Mouse (Mus musculus): ENCODE measurements around the gene Slc28a3. TPM values are rescaled to one million over a fixed set of nuclear protein-coding genes. Genes with fewer than 3 reads are reported as not detected.

The Slc28a3 gene
- polyA plus RNA-seq, 1 experiment from 2014 or later, result 0.08 TPM

- no peak for DNase-seq (ENCODE audit: low spot score)
- no peaks in the 10 kb centered on the region for H3K36me3 ChIP-seq (ENCODE audit: control insufficient read depth, insufficient read depth, low read length)
- H3K4me3 ChIP-seq (ENCODE audit: low read depth, low read length), result no peak overlapping the region
- H3K27me3 ChIP-seq (replicated peaks; ENCODE audit: control insufficient read depth, insufficient read depth, low read length), result no peaks in the 10 kb centered on the region; the same call in 1 of the 2 replicates
- no peak overlapping the region for H3K4me2 ChIP-seq
- 73% methylated on average over 4 of the region's 4 CpGs for WGBS
- H3K27ac ChIP-seq (ENCODE audit: low read depth, low read length), result no peak overlapping the region
- H3K4me1 ChIP-seq (replicated peaks; ENCODE audit: control insufficient read depth, insufficient read depth, low read length), result no peaks in the 10 kb centered on the region
- H3K9me3 ChIP-seq (ENCODE audit: control insufficient read depth, low read length), result no peaks in the 10 kb centered on the region
- no peak overlapping the region for H3K9ac ChIP-seq (ENCODE audit: low read depth, low read length)
- ATAC-seq (replicated peaks; ENCODE audit: low FRiP score), result no peak
Measured at GRCm38 (mm10) chr13:58551924-58552323, 58.8 kb downstream of the Slc28a3 start.

GRCm38 (mm10) chr13:58547570-58547969 lies 63.1 kb downstream of the Slc28a3 start:
- WGBS, result 58% methylated on average over 7 of the region's 7 CpGs
- Histone ChIP-seq H3K27me3 (replicated peaks; ENCODE audit: control insufficient read depth, insufficient read depth, low read length) (no peaks in the 10 kb centered on the region; the same call in 1 of the 2 replicates), H3K9ac (ENCODE audit: low read depth, low read length) (no peak overlapping the region), H3K4me1 (replicated peaks; ENCODE audit: control insufficient read depth, insufficient read depth, low read length) (peaks cover 4% of the 10 kb centered on the region), H3K27ac (ENCODE audit: low read depth, low read length) (no peak overlapping the region), H3K4me3 (ENCODE audit: low read depth, low read length) (no peak overlapping the region), H3K36me3 (ENCODE audit: control insufficient read depth, insufficient read depth, low read length) (no peaks in the 10 kb centered on the region), H3K9me3 (ENCODE audit: control insufficient read depth, low read length) (no peaks in the 10 kb centered on the region), H3K4me2 (no peak overlapping the region)
- no peak for DNase-seq (ENCODE audit: low spot score)
- no peak for ATAC-seq (replicated peaks; ENCODE audit: low FRiP score)

GRCm38 (mm10) chr13:58543688-58544408 lies 66.8 kb downstream of the Slc28a3 start:
- no peaks in the 10 kb centered on the region for H3K27me3 ChIP-seq (replicated peaks; ENCODE audit: control insufficient read depth, insufficient read depth, low read length)
- no peak overlapping the region for H3K4me3 ChIP-seq (ENCODE audit: low read depth, low read length)
- H3K9me3 ChIP-seq (ENCODE audit: control insufficient read depth, low read length), result no peaks in the 10 kb centered on the region
- H3K9ac ChIP-seq (ENCODE audit: low read depth, low read length), result no peak overlapping the region; the same call in 1 of the 2 replicates
- ATAC-seq (replicated peaks; ENCODE audit: low FRiP score) (no peak), DNase-seq (ENCODE audit: low spot score) (no peak)
- WGBS, result 62% methylated on average over 12 of the region's 12 CpGs
- H3K4me2 ChIP-seq, result peak overlapping the region; percentile 59
- peak overlapping the region; percentile 36; the same call in 1 of the 2 replicates for H3K27ac ChIP-seq (ENCODE audit: low read depth, low read length)
- no peaks in the 10 kb centered on the region for H3K36me3 ChIP-seq (ENCODE audit: control insufficient read depth, insufficient read depth, low read length)
- peaks cover 18% of the 10 kb centered on the region for H3K4me1 ChIP-seq (replicated peaks; ENCODE audit: control insufficient read depth, insufficient read depth, low read length)

- H3K4me1 ChIP-seq (replicated peaks; ENCODE audit: control insufficient read depth, insufficient read depth, low read length), result peaks cover 22% of the 10 kb centered on the region
- H3K27ac ChIP-seq (ENCODE audit: low read depth, low read length), result peak overlapping the region; percentile 87
- ATAC-seq (replicated peaks; ENCODE audit: low FRiP score) (peak; percentile 87), DNase-seq (ENCODE audit: low spot score) (peak; percentile 82)
- peak overlapping the region; percentile 61 for H3K9ac ChIP-seq (ENCODE audit: low read depth, low read length)
- peak overlapping the region; percentile 16; the same call in 1 of the 2 replicates for H3K4me3 ChIP-seq (ENCODE audit: low read depth, low read length)
- no peaks in the 10 kb centered on the region for H3K27me3 ChIP-seq (replicated peaks; ENCODE audit: control insufficient read depth, insufficient read depth, low read length)
- no peaks in the 10 kb centered on the region for H3K36me3 ChIP-seq (ENCODE audit: control insufficient read depth, insufficient read depth, low read length)
- peak overlapping the region; percentile 59 for H3K4me2 ChIP-seq
- no peaks in the 10 kb centered on the region for H3K9me3 ChIP-seq (ENCODE audit: control insufficient read depth, low read length)
- WGBS, result 32% methylated on average over 7 of the region's 7 CpGs
Measured at GRCm38 (mm10) chr13:58543066-58543465, 67.6 kb downstream of the Slc28a3 start.

- 42% methylated on average over 10 of the region's 10 CpGs for WGBS
- Histone ChIP-seq H3K9me3 (ENCODE audit: control insufficient read depth, low read length) (no peaks in the 10 kb centered on the region), H3K4me1 (replicated peaks; ENCODE audit: control insufficient read depth, insufficient read depth, low read length) (peaks cover 24% of the 10 kb centered on the region), H3K27me3 (replicated peaks; ENCODE audit: control insufficient read depth, insufficient read depth, low read length) (no peaks in the 10 kb centered on the region), H3K27ac (ENCODE audit: low read depth, low read length) (peak overlapping the region; percentile 87), H3K9ac (ENCODE audit: low read depth, low read length) (peak overlapping the region; percentile 61), H3K4me2 (peak overlapping the region; percentile 59), H3K4me3 (ENCODE audit: low read depth, low read length) (peak overlapping the region; percentile 16; the same call in 1 of the 2 replicates), H3K36me3 (ENCODE audit: control insufficient read depth, insufficient read depth, low read length) (no peaks in the 10 kb centered on the region)
- DNase-seq (ENCODE audit: low spot score) (no peak), ATAC-seq (replicated peaks; ENCODE audit: low FRiP score) (peak; percentile 69)
Measured at GRCm38 (mm10) chr13:58542601-58543041, 68.1 kb downstream of the Slc28a3 start.

GRCm38 (mm10) chr13:58542167-58542566 lies 68.5 kb downstream of the Slc28a3 start:
- Histone ChIP-seq H3K4me1 (replicated peaks; ENCODE audit: control insufficient read depth, insufficient read depth, low read length) (peaks cover 28% of the 10 kb centered on the region), H3K9me3 (ENCODE audit: control insufficient read depth, low read length) (no peaks in the 10 kb centered on the region), H3K4me2 (peak overlapping the region; percentile 40; the same call in 1 of the 2 replicates), H3K4me3 (ENCODE audit: low read depth, low read length) (no peak overlapping the region), H3K27ac (ENCODE audit: low read depth, low read length) (peak overlapping the region; percentile 87), H3K9ac (ENCODE audit: low read depth, low read length) (peak overlapping the region; percentile 57; the same call in 1 of the 2 replicates), H3K27me3 (replicated peaks; ENCODE audit: control insufficient read depth, insufficient read depth, low read length) (no peaks in the 10 kb centered on the region), H3K36me3 (ENCODE audit: control insufficient read depth, insufficient read depth, low read length) (no peaks in the 10 kb centered on the region)
- no peak for ATAC-seq (replicated peaks; ENCODE audit: low FRiP score)
- no peak for DNase-seq (ENCODE audit: low spot score)
- 64% methylated on average over 8 of the region's 8 CpGs for WGBS

GRCm38 (mm10) chr13:58541620-58542019 lies 69.1 kb downstream of the Slc28a3 start:
- no peaks in the 10 kb centered on the region for H3K9me3 ChIP-seq (ENCODE audit: control insufficient read depth, low read length)
- ATAC-seq (replicated peaks; ENCODE audit: low FRiP score) (no peak), DNase-seq (ENCODE audit: low spot score) (no peak)
- H3K27me3 ChIP-seq (replicated peaks; ENCODE audit: control insufficient read depth, insufficient read depth, low read length), result no peaks in the 10 kb centered on the region
- no peaks in the 10 kb centered on the region for H3K36me3 ChIP-seq (ENCODE audit: control insufficient read depth, insufficient read depth, low read length)
- peaks cover 29% of the 10 kb centered on the region for H3K4me1 ChIP-seq (replicated peaks; ENCODE audit: control insufficient read depth, insufficient read depth, low read length)
- no peak overlapping the region for H3K4me2 ChIP-seq
- no peak overlapping the region for H3K9ac ChIP-seq (ENCODE audit: low read depth, low read length)
- no peak overlapping the region for H3K4me3 ChIP-seq (ENCODE audit: low read depth, low read length)
- 77% methylated on average over 4 of the region's 4 CpGs for WGBS
- peak overlapping the region; percentile 87; the same call in 1 of the 2 replicates for H3K27ac ChIP-seq (ENCODE audit: low read depth, low read length)

GRCm38 (mm10) chr13:58538966-58539365 lies 71.7 kb downstream of the Slc28a3 start:
- no peak for ATAC-seq (replicated peaks; ENCODE audit: low FRiP score)
- WGBS, result 68% methylated on average over 7 of the region's 7 CpGs
- Histone ChIP-seq H3K9ac (ENCODE audit: low read depth, low read length) (no peak overlapping the region), H3K27ac (ENCODE audit: low read depth, low read length) (no peak overlapping the region), H3K4me3 (ENCODE audit: low read depth, low read length) (no peak overlapping the region), H3K27me3 (replicated peaks; ENCODE audit: control insufficient read depth, insufficient read depth, low read length) (no peaks in the 10 kb centered on the region), H3K9me3 (ENCODE audit: control insufficient read depth, low read length) (no peaks in the 10 kb centered on the region), H3K4me1 (replicated peaks; ENCODE audit: control insufficient read depth, insufficient read depth, low read length) (peaks cover 41% of the 10 kb centered on the region), H3K36me3 (ENCODE audit: control insufficient read depth, insufficient read depth, low read length) (no peaks in the 10 kb centered on the region), H3K4me2 (no peak overlapping the region)
- no peak for DNase-seq (ENCODE audit: low spot score)

- Histone ChIP-seq H3K4me1 (replicated peaks; ENCODE audit: control insufficient read depth, insufficient read depth, low read length) (peaks cover 41% of the 10 kb centered on the region), H3K36me3 (ENCODE audit: control insufficient read depth, insufficient read depth, low read length) (no peaks in the 10 kb centered on the region), H3K27ac (ENCODE audit: low read depth, low read length) (peak overlapping the region; percentile 93), H3K27me3 (replicated peaks; ENCODE audit: control insufficient read depth, insufficient read depth, low read length) (no peaks in the 10 kb centered on the region), H3K9ac (ENCODE audit: low read depth, low read length) (peak overlapping the region; percentile 34; the same call in 1 of the 2 replicates), H3K9me3 (ENCODE audit: control insufficient read depth, low read length) (no peaks in the 10 kb centered on the region), H3K4me3 (ENCODE audit: low read depth, low read length) (no peak overlapping the region), H3K4me2 (no peak overlapping the region)
- 61% methylated on average over 4 of the region's 4 CpGs for WGBS
- no peak for ATAC-seq (replicated peaks; ENCODE audit: low FRiP score)
- no peak for DNase-seq (ENCODE audit: low spot score)
Measured at GRCm38 (mm10) chr13:58538366-58538765, 72.3 kb downstream of the Slc28a3 start.
